Mouse (Mus musculus): ENCODE data around the gene Relt.

DNA sequence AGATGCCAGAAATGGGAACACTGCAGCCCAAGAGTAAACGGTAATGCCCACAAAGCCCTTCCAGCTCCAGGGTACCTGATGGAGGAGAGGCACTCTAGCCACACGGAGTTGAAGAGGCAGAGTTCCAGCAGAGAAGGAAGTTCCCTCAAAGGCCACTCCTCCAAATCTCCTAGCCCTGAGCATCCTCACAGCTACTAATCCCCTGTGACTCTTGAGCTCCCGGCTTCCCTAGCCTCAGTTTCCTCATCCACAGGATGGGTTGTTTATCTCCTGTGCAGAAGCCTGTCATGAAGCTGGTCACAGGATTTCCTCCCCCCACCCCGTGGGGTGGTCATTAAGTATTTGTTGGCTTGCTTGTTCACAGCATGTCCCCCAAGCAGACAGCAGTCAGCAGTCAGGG is 7.9 kb downstream of the Relt start:
- TF ChIP-seq POLR2A (IDR thresholded peaks at IDR 0.05; ENCODE audit: extremely low read depth, insufficient read depth, low read length) (no peak), CTCF (IDR thresholded peaks at IDR 0.05; ENCODE audit: extremely low read depth, insufficient read depth, low read length) (no peak)

Data from cortical plate, adult 2 months (tissue).